Mouse (Mus musculus): Measurements from ENCODE around the gene Scarf2.

DNA sequence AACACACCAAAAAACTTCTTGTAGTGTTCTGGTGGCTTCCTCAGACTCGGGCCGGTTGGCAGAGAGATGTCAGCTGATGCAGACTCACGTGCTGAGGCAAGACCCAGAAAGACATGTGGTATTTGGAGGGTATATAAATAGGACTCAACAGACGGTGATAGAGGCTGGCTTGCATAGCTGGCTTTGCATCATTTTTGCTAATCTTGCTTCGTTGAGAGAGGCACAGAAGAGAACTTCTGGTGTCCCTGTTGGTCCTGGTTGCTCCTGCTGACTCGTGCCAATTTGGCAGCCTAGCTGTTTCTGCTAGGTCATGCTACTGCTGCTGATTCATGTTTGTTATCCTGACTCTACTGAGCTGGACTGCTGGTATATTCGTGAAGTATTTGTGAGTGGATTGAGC lies 28.2 kb upstream of the Scarf2 start:
- TF ChIP-seq TAL1 (IDR thresholded peaks at IDR 0.05; ENCODE audit: low read length) (no peak), GATA1 (IDR thresholded peaks at IDR 0.05; ENCODE audit: low read length) (no peak)

All from erythroblast, embryonic 14.5 days (primary cell).